Mouse (Mus musculus) ZHBTc4 (cell line): Measurements from ENCODE around the gene BC024978.

Source experiments
- DNase-seq: peaks from one replicate; pipeline ENCODE4 v3.0.0-alpha.2; 2011; ENCODE audit warnings: low read depth, low spot score

Gene BC024978

GRCm38 (mm10) chr7:27195681-27196611 lies at the start of gene BC024978, which contains the start of gene Snrpa:
TSS of gene BC024978 (plus strand) at chr7:27195781.
TSS of gene Snrpa (minus strand) at chr7:27196271.
- peak; percentile 100 for DNase-seq

GRCm38 (mm10) chr7:27153205-27153764 lies 42.3 kb upstream of the BC024978 start, which contains the start of gene Cyp2t4:
TSS of gene Cyp2t4 (plus strand) at chr7:27153714.
- peak; percentile 54 for DNase-seq

- no peak for DNase-seq
These were observed 39.6 kb upstream of the BC024978 start for GRCm38 (mm10) chr7:27156005-27156404.

GRCm38 (mm10) chr7:27158171-27158570 lies 37.4 kb upstream of the BC024978 start:
- DNase-seq, result no peak

- no peak for DNase-seq
These were observed 36.3 kb upstream of the BC024978 start for GRCm38 (mm10) chr7:27159256-27159655.

- peak; percentile 98 for DNase-seq
These were observed 35.7 kb upstream of the BC024978 start for GRCm38 (mm10) chr7:27159882-27160281.

GRCm38 (mm10) chr7:27160921-27161320 lies 34.7 kb upstream of the BC024978 start:
- DNase-seq, result no peak

GRCm38 (mm10) chr7:27161744-27162143 lies 33.8 kb upstream of the BC024978 start:
- DNase-seq, result no peak

GRCm38 (mm10) chr7:27162780-27163449 lies 32.7 kb upstream of the BC024978 start:
- no peak for DNase-seq

GRCm38 (mm10) chr7:27163450-27163805 lies 32.2 kb upstream of the BC024978 start:
- DNase-seq, result no peak

- peak; percentile 80 for DNase-seq
These were observed 31.3 kb upstream of the BC024978 start for GRCm38 (mm10) chr7:27164112-27164947.

GRCm38 (mm10) chr7:27165007-27165655 lies 30.4 kb upstream of the BC024978 start:
- no peak for DNase-seq

GRCm38 (mm10) chr7:27165696-27166095 lies 29.9 kb upstream of the BC024978 start:
- no peak for DNase-seq

GRCm38 (mm10) chr7:27166229-27166613 lies 29.4 kb upstream of the BC024978 start:
- DNase-seq, result peak; percentile 93

GRCm38 (mm10) chr7:27166614-27167474 lies 28.7 kb upstream of the BC024978 start, which contains the start of gene Egln2:
TSS of gene Egln2 (minus strand) at chr7:27166802.
- DNase-seq, result peak; percentile 95

GRCm38 (mm10) chr7:27167475-27168094 lies 28.0 kb upstream of the BC024978 start:
- DNase-seq, result no peak

- DNase-seq, result no peak
These were observed 27.2 kb upstream of the BC024978 start for GRCm38 (mm10) chr7:27168371-27168770.

GRCm38 (mm10) chr7:27170981-27171380 lies 24.6 kb upstream of the BC024978 start:
- DNase-seq, result no peak

GRCm38 (mm10) chr7:27174496-27174895 lies 21.1 kb upstream of the BC024978 start:
- no peak for DNase-seq
